Mouse (Mus musculus) R1 (cell line): ENCODE measurements around the gene Mef2b.
A peak's percentile ranks its signal among the peaks of the same experiment; 100 is the strongest.

ENCODE experiments used
- DNase-seq: peaks from one replicate; pipeline ENCODE4 v3.0.0-alpha.2; 2018; ENCODE audit warnings: low read depth, low spot score

The Mef2b gene

DNA sequence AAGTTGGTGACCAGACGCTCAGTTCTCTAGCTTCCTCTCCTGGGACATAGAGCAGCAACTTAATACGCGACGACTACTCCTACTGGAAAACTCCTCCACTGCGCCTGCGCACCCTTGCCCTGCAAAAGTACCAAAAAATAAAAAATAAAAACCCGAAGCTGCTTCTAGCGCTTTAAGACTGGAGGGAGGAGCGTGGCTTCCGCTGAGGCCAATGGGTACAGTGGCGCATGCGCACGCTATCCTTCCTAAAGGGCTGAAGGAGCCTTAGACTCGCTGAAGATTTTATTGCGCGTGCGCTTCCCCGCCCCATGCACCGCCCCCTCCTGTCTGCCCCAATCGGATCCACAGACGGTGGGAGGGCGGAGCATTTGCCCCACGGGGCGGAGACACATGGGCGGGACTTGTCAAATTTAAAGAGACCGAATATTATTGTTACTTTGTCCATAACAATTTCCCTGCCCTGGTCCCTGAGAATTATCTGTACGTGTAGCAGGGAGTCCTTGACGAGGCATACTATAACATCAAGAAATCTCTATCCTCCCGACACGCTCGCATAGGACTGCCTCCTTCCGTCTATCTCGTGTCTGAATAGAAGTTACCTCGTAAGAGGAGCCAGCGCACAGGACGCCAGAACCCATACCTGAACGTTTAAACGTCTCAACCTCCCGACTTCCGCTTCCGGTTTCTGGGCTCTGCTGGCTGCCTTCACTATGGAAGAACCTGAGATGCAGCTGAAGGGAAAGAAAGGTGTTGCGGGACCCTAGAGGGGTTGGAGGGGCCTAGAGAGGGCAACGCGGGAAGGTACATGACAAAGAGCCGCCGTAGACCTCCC lies at the start of gene Mef2b, which contains the start of the genes Rfxank and Borcs8:
Gene Mef2b, plus strand, starts transcription at position 686 of the 832 bp plus-strand sequence.
Gene Rfxank, minus strand, starts transcription at position 129 of the 832 bp plus-strand sequence.
Gene Borcs8, plus strand, starts transcription at position 474 of the 832 bp plus-strand sequence.
- peak; percentile 99 for DNase-seq

DNA sequence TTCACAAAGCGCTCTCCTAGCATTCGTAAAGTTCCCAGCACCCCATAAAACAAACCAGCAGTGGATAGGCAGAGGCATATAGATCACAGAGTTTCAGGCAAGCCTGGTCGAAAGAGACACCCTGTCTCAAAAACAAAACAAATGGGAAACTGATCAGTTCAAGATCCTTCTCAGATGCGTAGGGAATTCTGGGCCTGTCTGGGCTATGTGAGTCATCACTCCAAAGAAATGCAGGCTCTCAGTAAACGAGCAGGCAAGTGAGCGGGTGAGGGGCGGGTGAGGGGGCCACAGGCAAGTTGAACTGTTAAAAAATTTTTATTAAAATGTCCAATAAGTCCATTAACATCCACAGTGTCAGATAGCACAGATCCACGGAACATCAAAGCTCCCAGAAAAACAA lies 46.7 kb upstream of the Mef2b start:
- no peak for DNase-seq

DNA sequence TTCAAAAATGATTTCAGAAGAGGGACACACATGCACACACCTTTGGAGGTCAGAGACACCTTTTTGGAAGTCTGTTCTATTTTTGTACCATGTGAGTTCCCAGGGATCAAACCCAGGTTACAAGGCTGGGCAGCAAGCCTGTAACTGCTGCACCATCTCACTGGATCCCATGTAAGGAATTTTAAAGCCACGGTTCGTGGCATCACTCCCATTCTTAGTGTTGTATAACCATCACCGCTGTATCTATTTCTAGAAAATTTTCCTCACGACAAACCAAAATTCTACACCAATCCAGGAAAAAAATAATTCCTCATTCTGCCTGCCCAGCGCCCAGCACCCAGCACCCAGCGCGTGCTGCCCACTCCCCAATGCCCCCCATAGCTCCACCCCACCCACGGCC lies 40.2 kb upstream of the Mef2b start:
- DNase-seq = no peak

DNA sequence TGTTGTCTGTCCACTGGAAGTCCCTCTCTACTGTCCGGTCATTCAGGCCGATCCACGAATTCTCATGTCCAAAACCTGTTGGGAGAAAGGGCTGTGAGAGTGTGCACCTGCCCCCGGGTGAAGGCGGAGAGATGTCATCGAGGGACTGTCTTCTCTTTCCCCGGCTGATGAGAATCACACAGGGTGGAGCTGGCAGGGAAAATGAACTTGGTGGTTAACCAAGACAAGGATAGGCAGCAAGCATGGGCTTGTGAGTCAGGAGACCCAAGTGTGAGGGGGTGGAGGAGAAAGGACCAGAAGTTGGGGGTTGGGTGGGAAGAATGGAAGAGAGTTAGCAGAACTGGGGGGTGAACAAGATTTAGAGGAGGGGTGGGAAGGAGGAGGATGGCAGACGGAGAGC lies 39.3 kb upstream of the Mef2b start:
- no peak for DNase-seq

DNA sequence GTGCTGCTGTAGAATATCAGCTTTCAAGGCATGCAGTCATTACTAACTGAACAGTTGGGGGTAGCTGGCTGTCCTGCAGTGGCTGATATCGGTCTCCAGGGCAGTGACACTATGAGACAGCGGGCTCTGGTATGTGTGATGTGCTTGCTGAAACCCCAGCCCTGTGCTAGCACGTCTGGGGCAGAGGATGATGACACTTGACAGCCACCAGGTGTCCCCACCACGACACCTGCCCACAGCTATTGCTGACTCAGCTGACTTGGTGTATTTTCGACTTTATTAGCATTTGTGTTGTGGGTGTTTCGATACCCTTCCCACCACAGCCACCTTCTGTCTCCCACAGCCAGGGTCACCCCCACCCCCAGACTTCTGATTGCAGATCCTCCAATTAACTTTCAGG lies 35.0 kb upstream of the Mef2b start:
- DNase-seq = peak; percentile 57

DNA sequence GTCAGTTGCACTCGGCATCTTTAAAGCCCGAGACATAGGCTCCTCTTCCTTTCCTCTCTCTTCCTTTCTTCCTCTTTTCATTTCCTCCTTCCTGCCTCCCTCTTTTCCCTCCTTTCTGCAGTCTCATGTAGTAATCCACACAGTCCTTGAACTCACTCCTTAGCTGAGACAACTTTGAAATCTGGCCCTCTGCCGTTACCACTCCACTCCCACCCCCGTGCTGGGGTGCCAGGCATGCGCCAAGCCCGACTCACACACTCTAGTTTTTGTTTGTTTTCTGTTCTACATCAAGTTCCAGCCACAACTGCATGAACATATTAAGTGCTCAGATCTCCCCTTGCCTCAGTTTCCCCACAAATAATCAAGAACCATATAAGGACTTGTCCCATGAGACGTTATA lies 34.6 kb upstream of the Mef2b start:
- no peak for DNase-seq

DNA sequence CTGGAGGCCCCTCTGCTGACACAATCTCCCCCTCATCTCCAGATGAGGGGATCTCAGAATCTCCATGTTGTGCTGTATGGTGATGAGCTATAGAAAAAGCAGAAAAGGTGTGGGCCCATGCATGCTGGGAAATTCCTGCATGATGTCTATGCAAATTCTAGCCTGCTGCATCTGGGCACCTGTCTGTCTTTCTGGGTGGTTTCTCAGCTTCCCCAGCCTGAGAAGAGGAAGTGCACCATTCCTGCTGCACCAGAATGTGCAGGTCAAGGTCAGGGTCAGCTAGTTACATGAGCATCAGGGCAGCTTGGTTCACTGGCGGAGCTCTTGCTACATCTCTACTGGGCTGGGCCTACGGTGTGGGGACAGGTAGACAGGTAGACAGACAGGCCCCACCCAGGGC lies 29.1 kb upstream of the Mef2b start:
- DNase-seq = no peak

DNA sequence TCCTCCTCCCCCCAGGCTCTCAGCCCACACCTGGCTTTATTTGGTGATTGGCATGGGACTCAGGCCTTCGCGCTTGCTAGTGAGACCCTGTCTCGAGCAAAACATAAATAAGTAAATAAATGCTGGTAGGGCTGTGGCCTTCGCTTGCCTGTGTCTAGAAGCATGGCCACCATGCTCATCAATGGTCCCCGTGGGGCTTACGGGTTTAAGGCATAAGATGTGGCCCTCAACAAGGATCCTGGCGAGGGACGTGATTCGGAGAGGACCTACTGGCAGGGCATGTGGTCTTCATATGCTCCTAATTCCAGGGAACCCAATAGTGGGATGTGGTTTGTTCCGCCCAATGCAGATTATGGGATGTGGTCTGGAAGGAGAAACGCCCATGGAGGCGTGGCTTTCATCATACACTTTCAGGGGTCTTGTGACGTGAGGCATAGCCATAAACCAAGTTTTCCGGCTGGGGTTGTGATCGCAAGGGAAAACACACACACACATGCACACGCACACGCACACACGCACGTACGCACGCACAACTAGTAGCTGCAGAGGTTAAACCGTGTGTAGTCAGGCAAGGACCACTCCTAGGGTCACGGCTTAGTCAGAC lies 28.2 kb upstream of the Mef2b start:
- DNase-seq = peak; percentile 77

DNA sequence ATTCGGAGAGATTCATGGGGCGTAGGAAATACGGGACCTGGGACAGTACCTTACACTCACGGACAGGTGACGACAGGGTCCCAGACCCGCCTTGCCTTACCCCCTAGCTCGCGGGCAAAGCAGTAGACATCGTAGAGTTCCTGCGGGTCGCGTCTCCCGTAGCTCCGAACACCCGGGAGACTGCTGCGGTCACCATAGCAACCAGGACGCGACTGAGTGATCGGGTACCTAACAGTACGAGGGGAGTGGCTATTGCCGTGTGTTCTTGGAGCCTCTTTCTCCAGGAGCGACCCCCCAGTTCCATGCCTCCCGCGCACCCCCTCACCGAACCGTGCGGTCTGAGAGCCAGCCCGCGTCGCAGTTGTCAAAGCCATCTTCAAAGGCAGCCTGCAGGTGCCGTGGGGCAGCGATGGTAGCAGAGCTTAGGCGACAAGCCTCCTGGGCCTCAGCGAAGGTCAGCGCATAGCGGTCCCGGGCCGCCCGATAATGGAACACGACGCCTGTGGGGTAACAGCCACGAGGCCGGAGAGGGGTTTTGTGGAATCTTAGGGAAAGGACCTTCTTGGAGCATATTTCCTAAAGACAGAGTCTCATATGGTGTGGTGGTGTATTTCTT lies 27.0 kb upstream of the Mef2b start:
- peak; percentile 64 for DNase-seq

DNA sequence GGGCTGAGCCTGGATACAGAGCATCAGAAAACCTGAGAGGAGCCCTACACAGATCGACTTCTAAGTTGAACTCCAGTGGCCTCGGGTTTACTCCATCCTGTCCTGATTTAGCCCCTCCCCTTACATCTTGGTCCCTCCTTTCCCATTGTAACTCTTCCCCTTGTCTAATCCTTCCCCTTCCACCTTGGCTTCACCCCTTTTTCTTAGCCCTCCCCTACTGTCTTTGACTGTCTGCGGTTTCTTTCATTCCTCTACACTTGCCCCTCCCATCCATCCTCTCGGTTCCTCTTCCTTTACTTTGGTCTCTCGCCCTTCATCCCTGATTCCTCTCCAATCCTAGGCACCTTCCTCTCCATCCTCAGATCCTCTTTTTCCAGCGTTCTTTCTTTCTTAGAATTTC lies 25.0 kb upstream of the Mef2b start:
- no peak for DNase-seq

DNA sequence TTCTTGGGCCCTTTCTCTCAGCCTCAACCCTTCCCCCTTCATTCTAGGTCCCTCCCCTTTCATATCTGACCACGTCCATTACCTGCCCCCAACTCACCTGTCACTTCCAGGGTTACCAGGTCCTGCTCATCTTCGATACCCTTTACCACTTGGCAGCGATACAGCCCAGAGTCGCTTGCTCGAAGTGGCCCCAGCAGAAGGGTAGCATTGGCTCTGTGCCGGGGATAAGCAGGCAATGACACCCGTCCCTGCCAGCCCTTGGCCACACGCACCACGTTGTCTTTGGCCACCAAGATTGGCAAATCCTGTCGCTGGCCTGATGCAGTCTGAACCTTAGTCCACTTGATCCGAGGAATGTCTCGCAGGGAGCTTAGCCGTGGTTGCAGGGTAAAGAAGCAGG lies 24.6 kb upstream of the Mef2b start:
- DNase-seq = no peak

DNA sequence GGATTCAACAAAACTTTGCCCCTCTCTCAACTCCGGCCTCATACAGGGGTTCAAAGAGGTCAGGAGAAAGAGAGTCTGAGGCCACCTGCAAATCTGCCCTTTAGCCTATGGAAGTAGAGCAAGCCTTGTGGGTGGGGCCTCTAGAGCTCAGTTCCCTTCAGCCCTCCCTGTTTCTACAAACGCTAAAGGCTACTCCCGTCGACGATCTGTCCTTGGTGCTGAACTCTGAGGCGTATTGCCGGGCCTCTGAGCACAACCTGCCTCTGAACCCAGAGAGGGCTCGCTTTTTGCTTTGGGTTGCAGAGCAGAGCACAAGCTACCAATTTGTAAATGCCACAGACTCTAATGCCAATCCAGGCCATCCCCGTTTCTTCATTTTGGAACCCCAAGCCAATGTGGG lies 21.9 kb upstream of the Mef2b start:
- peak; percentile 90 for DNase-seq

DNA sequence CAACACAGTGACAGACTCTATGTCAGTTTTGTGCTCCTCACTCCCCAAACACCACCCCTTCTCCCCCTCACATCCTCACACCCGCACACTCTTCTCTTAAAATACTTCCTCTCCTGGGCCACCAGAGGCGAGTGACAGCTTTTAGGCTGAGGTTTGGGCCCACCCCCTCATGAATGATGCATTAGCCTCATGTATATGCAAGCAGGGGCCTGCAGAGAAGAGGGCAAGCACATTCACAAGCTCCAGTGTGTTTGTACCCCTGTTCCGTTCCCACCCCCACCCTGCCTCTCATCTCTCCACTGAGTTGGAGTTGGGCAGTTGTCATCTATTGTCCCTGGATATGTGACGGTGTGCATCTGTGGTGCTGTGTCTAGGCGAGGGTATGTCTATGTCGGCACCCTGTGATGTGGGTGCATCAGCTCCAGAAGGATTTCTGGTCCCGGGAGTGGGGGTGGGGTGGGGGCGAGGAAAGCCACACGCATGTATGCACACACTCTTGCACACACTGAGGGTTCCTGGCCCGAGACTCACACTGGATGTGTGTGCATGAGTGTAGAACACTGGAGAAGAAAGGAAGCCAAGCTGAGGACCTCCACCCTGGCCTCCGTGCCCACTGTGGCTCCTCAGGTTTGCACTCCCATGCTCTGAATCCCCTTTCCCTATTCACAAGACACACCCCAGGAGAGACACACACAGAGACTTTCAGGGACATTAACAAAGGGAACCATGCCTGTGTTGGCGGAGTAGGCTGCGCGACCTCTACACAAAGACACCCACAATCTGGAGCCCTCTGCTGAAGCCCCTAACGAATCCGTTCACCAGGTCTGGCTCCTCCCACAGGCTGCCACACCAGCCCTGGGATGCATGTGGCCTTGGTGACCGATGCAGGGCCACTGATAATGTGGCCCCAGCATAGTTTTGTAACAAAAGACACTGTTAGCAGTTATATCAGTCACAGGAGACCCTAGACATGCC lies 20.5 kb upstream of the Mef2b start:
- peak; percentile 78 for DNase-seq

DNA sequence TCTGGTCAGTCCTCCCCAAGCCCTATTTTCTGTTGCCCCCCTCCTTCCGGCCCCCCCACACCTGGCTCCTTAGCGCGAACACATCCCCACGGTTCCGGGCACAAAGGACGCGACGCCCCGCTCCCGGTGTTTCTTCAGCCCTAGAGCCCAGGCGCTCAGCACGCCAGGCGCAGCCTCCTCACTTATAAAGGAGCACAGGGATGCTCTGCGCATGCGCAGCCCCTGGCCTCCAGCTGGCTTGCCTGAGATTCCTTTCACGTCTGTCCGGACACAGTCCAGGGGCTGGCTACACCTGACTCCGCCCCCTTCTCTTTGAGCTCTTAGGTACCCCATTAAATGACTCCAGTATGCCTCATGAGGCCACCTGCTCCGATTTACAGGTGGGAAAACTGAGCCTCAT lies 18.8 kb upstream of the Mef2b start, which contains the start of gene Ncan:
Gene Ncan, minus strand, starts transcription at position 207 of the 400 bp plus-strand sequence.
- peak; percentile 94 for DNase-seq

DNA sequence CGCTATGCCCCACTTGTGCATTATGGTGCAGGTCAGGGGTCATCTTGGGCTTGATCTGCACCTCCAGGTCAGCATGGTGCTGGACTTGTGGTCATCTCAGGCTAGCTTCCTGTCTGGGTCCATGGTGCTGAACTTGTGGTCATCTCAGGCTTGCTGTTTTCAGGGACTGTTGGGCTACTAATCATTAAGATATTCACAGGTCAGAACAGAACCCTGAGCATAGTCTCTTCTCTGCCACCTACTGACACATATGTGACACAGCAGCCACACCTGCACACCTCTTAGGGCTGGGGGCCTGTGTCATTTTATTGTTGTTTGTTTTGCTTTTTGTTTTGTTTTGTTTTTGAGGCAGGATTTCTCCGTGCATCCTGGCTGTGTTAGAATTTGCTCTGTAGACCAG lies 16.6 kb upstream of the Mef2b start:
- peak; percentile 51 for DNase-seq

DNA sequence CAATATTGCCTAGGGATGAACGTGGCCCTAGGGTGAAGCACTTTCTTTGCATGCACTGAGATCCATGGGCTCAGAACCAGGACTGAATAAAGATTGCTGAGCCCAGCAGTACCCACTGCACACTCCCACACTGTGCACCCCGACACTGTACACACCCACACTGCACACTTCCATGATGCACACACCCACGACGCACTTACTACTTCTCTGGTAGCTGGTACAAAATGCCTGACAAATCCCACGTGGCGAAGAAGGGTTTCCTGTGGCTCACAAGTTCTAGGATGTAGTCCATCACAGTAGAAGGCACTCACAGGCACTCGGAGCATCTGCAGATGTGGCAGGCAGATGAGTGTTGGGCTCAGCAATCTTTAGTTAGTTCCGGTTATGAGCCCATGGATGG lies 14.5 kb upstream of the Mef2b start:
- no peak for DNase-seq

DNA sequence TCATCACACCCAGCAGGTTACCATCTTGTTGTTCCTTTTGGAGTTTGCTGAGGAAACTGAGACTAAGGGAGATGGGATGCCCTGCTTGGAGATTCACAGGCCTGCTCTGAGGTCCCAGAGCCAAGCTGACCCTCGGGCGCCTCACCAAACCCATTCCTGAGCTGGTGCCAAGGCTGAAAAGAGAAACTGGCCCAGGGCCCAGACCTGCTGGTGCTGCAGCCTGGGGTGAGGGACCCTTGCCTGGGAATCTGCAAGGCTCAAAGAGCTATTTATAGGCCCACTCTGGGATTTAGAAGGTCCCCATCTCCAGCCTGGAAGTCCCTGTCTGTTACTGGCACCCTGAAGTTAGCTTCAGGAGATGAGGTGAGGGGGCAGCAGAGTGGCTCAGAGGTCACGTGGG lies 11.1 kb upstream of the Mef2b start:
- no peak for DNase-seq

DNA sequence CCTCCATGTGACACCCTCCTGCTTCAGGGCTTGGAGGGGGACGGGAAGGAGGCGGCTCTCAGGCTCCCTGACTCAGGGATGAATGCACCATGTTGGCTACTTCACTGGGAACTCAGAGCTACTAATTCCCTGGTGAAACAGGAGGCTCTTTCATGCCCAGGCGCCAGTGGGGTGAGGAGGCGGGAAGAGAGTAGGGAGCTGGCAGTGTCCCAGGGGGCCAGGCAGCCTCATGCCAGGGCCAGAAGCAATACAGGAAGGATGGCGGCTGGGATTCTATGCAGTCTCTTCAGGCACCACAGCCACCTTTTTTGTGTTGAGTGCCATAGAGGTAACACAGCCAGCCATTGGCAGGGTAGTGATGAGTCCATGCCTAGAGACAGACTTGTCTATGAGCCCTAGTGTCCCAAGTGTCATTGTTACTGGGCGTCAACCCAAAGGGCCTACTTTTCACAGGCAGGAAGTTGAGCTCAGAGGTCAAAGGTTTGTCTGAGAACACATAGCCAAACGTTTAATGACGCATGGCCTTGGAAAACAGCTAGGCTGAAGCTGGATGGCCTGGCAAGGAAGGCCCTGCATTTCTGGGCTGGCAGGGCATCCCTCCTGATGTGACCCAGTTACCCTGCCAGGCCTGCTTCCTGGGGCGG lies 10.1 kb upstream of the Mef2b start:
- peak; percentile 33 for DNase-seq

DNA sequence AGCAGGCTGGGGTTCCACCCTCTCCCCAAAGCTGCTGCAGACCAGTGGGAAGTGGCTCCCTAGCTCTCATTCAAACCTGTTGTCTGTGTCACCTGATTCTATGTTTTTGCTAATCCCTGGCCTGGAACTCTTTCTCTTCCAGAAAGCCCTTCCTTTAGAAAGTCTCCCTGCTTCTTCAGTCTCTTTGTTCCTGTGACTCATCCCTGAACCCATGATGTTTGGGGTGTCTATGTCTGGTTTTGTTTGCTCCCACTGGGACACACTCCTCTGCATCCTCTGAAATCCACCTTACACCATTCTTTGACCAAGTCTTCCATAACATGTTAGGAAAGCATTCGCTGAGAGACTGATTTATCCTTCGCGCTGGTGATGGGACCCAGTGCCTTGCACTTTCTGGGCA lies 9.4 kb upstream of the Mef2b start:
- peak; percentile 39 for DNase-seq

DNA sequence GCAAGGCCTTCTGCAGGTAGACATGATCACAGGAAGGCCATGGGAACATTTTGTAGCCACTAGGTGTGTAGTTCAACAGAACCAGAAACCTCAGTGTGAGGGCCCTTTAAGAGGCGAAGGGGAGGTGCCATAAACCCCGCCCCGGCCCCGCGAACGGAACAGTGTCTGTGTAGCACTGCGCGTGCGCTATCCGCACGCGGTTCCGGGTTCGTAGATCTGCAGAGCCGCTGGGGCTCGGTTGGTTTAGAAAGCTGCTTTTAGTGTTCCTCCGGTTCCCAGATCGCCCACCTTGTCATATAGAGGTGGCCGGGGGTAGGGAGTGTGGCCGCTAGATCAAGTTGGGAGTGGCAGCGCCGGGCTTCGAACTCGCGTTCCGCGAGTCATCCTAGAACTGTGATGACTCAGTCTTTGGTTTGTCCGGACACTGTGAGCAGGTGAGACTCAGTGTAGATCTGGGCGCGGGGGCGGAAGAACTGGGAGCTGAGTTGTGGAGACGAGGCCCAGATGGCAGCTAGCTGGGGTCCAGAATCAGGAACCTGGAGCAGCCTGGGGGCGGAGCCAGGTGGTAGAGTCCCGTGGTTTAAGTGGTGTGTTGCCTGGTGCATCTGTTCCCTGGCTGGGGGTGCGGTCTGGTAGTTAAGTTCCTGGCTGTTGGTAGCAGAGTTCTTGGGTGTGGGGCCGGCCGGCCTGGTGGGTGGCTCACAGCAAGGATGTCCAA lies 8.2 kb upstream of the Mef2b start, which contains the start of gene Nr2c2ap:
Gene Nr2c2ap, plus strand, starts transcription at position 168 of the 718 bp plus-strand sequence.
- DNase-seq = peak; percentile 94
